Mouse (Mus musculus) lung, adult 2 months (tissue): ENCODE measurements around the gene 1700086D15Rik. TPM values are rescaled to one million over a fixed set of nuclear protein-coding genes. Genes with fewer than 3 reads are reported as not detected.

Experiments used
- DNase-seq: peaks from one replicate; pipeline ENCODE4 v3.0.0; 2022
- H3K4me1 ChIP-seq: fragments of 200-500 bp; 2 replicates; pipeline ENCODE4 v1.6.1; 2011; ENCODE audit warnings: low read length; ENCODE audit not compliant: control insufficient read depth, insufficient read depth
- H3K4me3 ChIP-seq: fragments of 200-500 bp; replicated peaks from 2 replicates; pipeline ENCODE3; 2011; ENCODE audit warnings: low read depth, mild to moderate bottlenecking, control low read depth, low read length; ENCODE audit errors: extremely low read depth
- CTCF ChIP-seq: fragments of 200-500 bp; IDR thresholded peaks from 2 replicates; pipeline ENCODE4 v1.5.1; 2011; ENCODE audit warnings: mild to moderate bottlenecking, low read length, control low read depth; ENCODE audit not compliant: insufficient read depth
- POLR2A ChIP-seq: fragments of 200-500 bp; IDR thresholded peaks from 2 replicates; pipeline ENCODE4 v1.6.1; 2011; ENCODE audit warnings: low read depth, mild to moderate bottlenecking, control low read depth, low read length, borderline replicate concordance; ENCODE audit errors: extremely low read depth
- WGBS: fragments of 180-500 bp; shearing (Covaris S2); methylation state at CpG from one replicate; pipeline ENCODE4 v1.1.7; 2018; 5-methylcytosine and 5-hydroxymethylcytosine counted together
- polyA plus RNA-seq: library from polyadenylated mRNA; depleted of rRNA; stranded (reverse); fragments of >200 nt; gene quantifications from 2 replicates; pipeline ENCODE4 v1.2.3, GENCODE M21; 2012

1700086D15Rik gene
- polyA plus RNA-seq, 1 experiment = 0.32 TPM

DNA sequence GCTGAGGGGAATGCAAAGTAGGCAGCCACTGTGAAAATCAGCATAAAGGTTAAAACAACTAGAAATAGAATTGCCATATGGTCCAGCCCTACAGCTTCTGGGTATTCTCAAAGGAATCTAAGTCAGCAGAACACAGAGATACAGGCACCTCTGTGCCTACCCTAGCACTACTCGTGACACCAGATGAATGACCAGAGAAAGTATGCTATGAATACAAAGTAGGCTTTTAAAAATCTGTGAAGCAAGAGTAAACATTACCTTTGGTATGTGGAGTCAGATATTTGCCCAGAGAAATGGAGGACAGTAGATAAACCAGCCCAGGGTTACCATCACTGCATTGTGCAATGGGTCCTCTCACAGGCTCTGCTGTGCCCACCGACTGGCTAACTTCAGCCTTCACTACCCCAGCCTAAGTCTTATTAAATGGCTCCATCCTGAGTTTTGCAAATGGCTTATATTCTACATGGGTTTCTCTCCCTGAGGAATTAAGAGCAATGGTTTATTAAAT is 22.5 kb downstream of the 1700086D15Rik start:
- DNase-seq = no peak
- WGBS = 65% methylated on average over 2 of the region's 2 CpGs
- no peak overlapping the region for H3K4me3 ChIP-seq
- peaks cover 2% of the 10 kb centered on the region; the same call in 1 of the 2 replicates for H3K4me1 ChIP-seq
- TF ChIP-seq POLR2A (no peak), CTCF (no peak)

DNA sequence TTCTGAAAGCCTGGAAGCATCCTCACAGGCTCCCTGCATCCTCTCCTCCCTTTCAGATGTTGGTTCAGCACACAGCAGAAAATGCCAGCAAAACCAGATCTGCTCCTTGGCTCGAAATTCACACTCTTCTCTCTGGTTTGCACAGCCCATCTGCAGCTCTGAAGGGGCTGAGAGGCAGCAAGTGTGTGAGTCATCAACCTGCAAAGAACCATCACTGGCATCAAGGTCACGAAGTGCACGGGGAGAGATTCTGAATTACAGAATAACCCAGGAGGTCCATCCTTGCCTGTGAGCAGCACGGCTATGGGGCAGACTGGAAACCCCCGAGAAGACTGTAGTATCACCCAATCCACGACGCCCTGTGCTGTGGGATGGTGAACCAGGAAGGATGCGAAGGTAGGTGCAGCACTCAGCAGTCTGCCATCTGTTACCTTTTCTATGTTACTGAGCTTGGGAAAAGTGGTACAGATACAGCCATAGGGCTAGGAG is 24.4 kb downstream of the 1700086D15Rik start:
- WGBS = 77% methylated on average over 8 of the region's 8 CpGs
- no peak overlapping the region for H3K4me3 ChIP-seq
- DNase-seq = no peak
- peaks cover 2% of the 10 kb centered on the region; the same call in 1 of the 2 replicates for H3K4me1 ChIP-seq
- TF ChIP-seq CTCF (no peak), POLR2A (no peak)

- DNase-seq = no peak
- TF ChIP-seq CTCF = no peak
- no peak for TF ChIP-seq POLR2A
- H3K4me1 ChIP-seq = peaks cover 2% of the 10 kb centered on the region; the same call in 1 of the 2 replicates
- no peak overlapping the region for H3K4me3 ChIP-seq
- WGBS = 84% methylated on average over 4 of the region's 4 CpGs
Observed at GRCm38 (mm10) chr11:65133661-65134060, 26.0 kb downstream of the 1700086D15Rik start.

DNA sequence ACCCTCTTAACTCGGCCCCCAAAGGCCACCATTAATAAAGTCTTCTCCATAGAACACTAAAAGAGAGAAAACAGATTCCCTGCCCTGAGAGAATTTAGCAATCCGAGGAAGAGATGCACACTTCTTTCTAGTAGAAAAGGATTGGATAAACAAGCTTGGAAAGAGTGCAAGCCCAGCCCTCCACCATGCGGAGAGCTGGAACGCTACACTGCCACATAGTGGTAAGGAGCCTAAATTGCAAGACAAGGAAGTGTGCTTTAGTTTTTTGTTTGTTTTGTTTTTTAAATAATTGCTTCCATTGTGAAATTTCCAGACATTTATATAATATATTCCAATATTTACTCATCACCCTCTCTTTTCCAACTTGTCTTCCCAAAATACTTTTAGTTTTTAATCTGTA is 30.6 kb downstream of the 1700086D15Rik start:
- 68% methylated on average over 4 of the region's 4 CpGs for WGBS
- no peak for DNase-seq
- TF ChIP-seq POLR2A (no peak), CTCF (peak; percentile 45; the same call in 1 of the 2 replicates)
- Histone ChIP-seq H3K4me3 (no peak overlapping the region), H3K4me1 (0 out of 2 replicates have a peak, but pooled peaks cover 2% of the 10 kb centered on the region)

DNA sequence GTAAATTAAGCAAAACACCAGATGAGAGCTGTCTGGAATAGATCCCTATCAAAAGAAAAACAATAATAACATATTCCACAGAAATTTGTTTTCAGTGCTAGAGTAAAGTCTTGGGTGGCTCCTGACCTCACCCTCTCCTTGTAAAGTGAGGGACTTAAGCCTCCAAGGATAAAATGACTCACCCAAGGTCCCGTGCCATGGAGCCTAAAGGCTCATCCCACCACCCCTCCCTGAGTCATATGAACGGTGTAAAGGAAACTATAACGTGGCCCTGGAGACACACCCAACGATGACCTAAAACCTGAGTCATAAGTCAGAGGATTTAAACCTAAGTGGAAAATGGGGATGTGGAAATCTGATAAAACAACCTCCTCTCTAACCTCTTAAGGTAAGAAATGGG is 31.0 kb downstream of the 1700086D15Rik start:
- H3K4me3 ChIP-seq = no peak overlapping the region
- no peak for TF ChIP-seq POLR2A
- no peak for TF ChIP-seq CTCF
- H3K4me1 ChIP-seq = 0 out of 2 replicates have a peak, but pooled peaks cover 2% of the 10 kb centered on the region
- no peak for DNase-seq
- WGBS = 59% methylated on average over 4 of the region's 4 CpGs

GRCm38 (mm10) chr11:65126566-65126965 is 33.1 kb downstream of the 1700086D15Rik start:
- no peak overlapping the region for H3K4me3 ChIP-seq
- H3K4me1 ChIP-seq = 0 out of 2 replicates have a peak, but pooled peaks cover 2% of the 10 kb centered on the region
- no peak for TF ChIP-seq POLR2A
- no peak for TF ChIP-seq CTCF
- no peak for DNase-seq
- 78% methylated on average over 9 of the region's 9 CpGs for WGBS

DNA sequence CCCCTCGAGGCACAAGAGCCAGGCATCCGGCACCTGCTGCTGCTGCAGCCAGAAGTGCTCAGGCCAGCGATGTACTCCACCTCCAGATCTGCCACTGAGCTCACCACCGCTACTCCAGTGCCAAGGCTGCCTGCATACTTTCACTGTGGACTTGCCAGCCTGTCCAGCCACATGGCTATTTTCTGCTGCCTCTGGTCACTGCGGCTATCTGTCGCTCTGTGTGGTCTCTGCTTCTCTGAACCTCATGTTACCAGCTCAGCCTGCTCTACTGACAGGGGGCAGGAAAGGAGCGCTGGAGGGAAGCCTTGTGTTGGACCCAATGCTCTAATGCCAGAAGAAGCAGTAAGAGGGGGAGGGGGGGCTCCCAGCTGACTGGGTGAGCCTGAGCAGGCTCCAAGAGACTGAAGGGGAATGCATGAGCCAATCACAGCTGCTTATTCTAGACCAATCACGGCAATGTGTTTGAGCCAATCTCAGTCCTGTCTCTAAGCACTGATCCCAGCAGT is 34.7 kb downstream of the 1700086D15Rik start:
- 0 out of 2 replicates have a peak, but pooled peaks cover 2% of the 10 kb centered on the region for H3K4me1 ChIP-seq
- no peak for DNase-seq
- no peak overlapping the region for H3K4me3 ChIP-seq
- 39% methylated on average over 8 of the region's 8 CpGs for WGBS
- no peak for TF ChIP-seq POLR2A
- no peak for TF ChIP-seq CTCF

- Histone ChIP-seq H3K4me3 (no peak overlapping the region), H3K4me1 (no peaks in the 10 kb centered on the region; the same call in 1 of the 2 replicates)
- TF ChIP-seq CTCF = no peak
- no peak for TF ChIP-seq POLR2A
- 84% methylated on average over 4 of the region's 4 CpGs for WGBS
- DNase-seq = no peak
Observed at GRCm38 (mm10) chr11:65120276-65120675, 39.4 kb downstream of the 1700086D15Rik start.

DNA sequence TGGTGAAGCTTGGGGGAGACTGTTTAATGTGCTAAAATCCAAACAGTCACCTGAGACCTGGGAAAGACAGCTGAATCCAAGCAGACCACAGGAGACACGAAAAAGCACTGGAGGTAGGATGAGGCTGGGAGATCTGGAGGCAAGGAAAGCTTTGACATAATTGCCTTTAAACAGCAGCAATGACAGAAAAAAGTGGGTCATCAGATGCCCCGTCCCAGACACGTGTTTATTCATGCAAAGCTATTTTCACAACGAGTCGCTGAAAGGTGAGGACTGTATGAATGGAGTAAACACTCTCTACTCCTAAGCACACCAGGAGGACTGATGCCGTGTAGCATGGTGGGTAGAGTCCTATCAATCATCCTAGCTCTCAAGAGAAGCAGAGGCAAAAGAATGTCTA is 43.9 kb downstream of the 1700086D15Rik start:
- no peak for DNase-seq
- Histone ChIP-seq H3K4me1 (no peaks in the 10 kb centered on the region; the same call in 1 of the 2 replicates), H3K4me3 (no peak overlapping the region)
- TF ChIP-seq CTCF (no peak), POLR2A (no peak)
- WGBS = 71% methylated on average over 6 of the region's 6 CpGs

GRCm38 (mm10) chr11:65112086-65112485 is 47.6 kb downstream of the 1700086D15Rik start:
- no peaks in the 10 kb centered on the region; the same call in 1 of the 2 replicates for H3K4me1 ChIP-seq
- WGBS = 39% methylated on average over 4 of the region's 4 CpGs
- TF ChIP-seq POLR2A (no peak), CTCF (no peak)
- no peak for DNase-seq
- no peak overlapping the region for H3K4me3 ChIP-seq
